Mouse (Mus musculus) spleen, adult 2 months (tissue): ENCODE measurements around the gene 4933425L06Rik. TPM values are rescaled to one million over a fixed set of nuclear protein-coding genes. Genes with fewer than 3 reads are reported as not detected.

Experiments
- DNase-seq, 2 experiments: peaks; one replicate each; pipeline versions ENCODE4 v3.0.0 to v3.0.0-alpha.2; 2012 to 2021; ENCODE audit warnings: low spot score in 2 of 2, low read depth in 1 of 2
- H3K27ac ChIP-seq: fragments of 200-500 bp; 2 replicates; pipeline ENCODE4 v1.5.1; 2012; ENCODE audit warnings: low read length, inconsistent platforms; ENCODE audit not compliant: insufficient read depth
- H3K27me3 ChIP-seq: fragments of 200-500 bp; 2 replicates; pipeline ENCODE4 v1.6.1; 2012; ENCODE audit warnings: mild to moderate bottlenecking, moderate library complexity, low read length, inconsistent platforms; ENCODE audit not compliant: control insufficient read depth, insufficient read depth
- H3K36me3 ChIP-seq: fragments of 200-500 bp; 2 replicates; pipeline ENCODE4 v1.6.1; 2012; ENCODE audit warnings: mild to moderate bottlenecking, low read length, inconsistent platforms; ENCODE audit not compliant: control insufficient read depth, insufficient read depth
- H3K4me1 ChIP-seq: fragments of 200-500 bp; 2 replicates; pipeline ENCODE4 v1.6.1; 2011; ENCODE audit warnings: inconsistent platforms; ENCODE audit not compliant: control insufficient read depth, insufficient read depth, insufficient read length
- H3K4me3 ChIP-seq: fragments of 200-500 bp; 2 replicates; pipeline ENCODE4 v1.5.1; 2011; ENCODE audit warnings: mild to moderate bottlenecking, inconsistent platforms; ENCODE audit not compliant: insufficient read depth, insufficient read length; ENCODE audit errors: extremely low read depth
- CTCF ChIP-seq: fragments of 200-500 bp; IDR thresholded peaks from 2 replicates; pipeline ENCODE4 v1.5.1; 2011; ENCODE audit warnings: mild to moderate bottlenecking, inconsistent platforms; ENCODE audit not compliant: insufficient read depth, insufficient read length, insufficient replicate concordance; ENCODE audit errors: extremely low read depth
- POLR2A ChIP-seq: fragments of 200-500 bp; IDR thresholded peaks from 2 replicates; pipeline ENCODE4 v1.6.1; 2011; ENCODE audit warnings: low read depth, low read length, inconsistent platforms
- WGBS: fragments of 180-500 bp; shearing (Covaris S2); methylation state at CpG from one replicate; pipeline ENCODE4 v1.1.7; 2018; 5-methylcytosine and 5-hydroxymethylcytosine counted together
- polyA plus RNA-seq: library from polyadenylated mRNA; depleted of rRNA; stranded (reverse); fragments of >200 nt; gene quantifications from 2 replicates; pipeline ENCODE4 v1.2.3, GENCODE M21; 2012

4933425L06Rik gene
- polyA plus RNA-seq, 1 experiment: not detected

DNA sequence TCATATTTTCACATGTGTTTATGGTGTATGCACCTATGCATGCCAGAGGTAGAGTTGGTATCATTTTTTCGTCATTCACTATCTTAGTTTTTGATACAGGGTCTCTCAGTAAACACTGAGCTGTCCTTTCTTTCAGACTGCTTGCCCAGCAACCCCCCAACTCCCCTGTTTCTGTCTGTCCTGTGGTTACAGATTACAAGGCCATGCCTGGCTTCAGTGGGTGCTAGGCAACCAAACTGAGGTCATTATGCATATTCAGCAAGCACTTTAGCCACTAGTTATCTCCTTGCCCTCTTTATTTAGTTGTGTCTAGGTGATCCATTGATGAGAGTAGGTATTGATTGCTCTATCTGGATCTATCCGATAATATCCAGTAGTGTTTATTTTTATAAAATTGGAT lies 14.4 kb downstream of the 4933425L06Rik start:
- 89% methylated on average over 2 of the region's 2 CpGs for WGBS
- no peak overlapping the region for H3K4me3 ChIP-seq
- no peak for DNase-seq
- no peaks in the 10 kb centered on the region for H3K36me3 ChIP-seq
- H3K27me3 ChIP-seq: no peaks in the 10 kb centered on the region
- H3K4me1 ChIP-seq: no peaks in the 10 kb centered on the region
- TF ChIP-seq POLR2A (no peak), CTCF (no peak)
- no peak overlapping the region for H3K27ac ChIP-seq

DNA sequence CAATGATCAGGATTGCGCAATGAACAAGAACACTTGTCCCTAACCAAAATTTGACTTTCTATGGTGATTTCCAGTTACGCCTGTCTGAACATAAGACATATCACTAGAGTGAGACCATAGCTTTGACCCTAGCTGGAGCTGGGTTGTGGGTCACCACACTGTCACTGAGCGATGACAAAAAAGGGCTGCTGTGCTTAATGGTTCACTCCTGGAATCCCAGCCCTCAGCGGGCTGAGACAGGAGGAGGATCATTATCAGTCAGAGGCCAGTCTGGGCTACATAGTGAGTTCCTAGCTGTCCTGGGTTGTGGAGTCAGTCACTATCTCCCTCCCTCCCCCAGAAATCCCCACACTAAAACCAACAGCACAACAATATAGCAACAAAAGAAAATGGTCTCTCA lies 18.8 kb downstream of the 4933425L06Rik start:
- H3K4me1 ChIP-seq: no peaks in the 10 kb centered on the region
- DNase-seq: no peak
- no peak overlapping the region for H3K4me3 ChIP-seq
- no peaks in the 10 kb centered on the region for H3K27me3 ChIP-seq
- WGBS: 96% methylated on average over 4 of the region's 4 CpGs
- TF ChIP-seq POLR2A (no peak), CTCF (no peak)
- no peaks in the 10 kb centered on the region for H3K36me3 ChIP-seq
- H3K27ac ChIP-seq: no peak overlapping the region

DNA sequence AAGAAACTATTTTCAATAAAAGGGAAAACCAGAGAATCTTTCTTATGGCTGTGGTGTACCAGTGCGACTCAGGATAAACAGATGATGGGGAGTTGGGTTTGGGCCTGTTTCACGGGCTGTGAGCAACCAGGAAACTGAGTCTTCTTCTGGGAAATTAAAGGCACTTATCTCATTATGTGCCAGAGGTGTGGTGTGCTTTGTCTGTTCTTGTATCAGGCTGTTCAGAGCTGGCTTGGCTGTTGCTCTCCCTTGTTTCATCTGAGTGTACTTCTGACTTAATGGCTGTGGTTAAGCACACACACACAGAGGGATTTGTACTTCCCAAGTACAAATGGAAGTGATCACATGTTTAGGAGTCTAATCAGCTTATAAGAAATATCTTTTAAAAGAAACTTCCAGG lies 22.5 kb downstream of the 4933425L06Rik start:
- Histone ChIP-seq H3K4me1 (no peaks in the 10 kb centered on the region), H3K4me3 (no peak overlapping the region), H3K27ac (no peak overlapping the region), H3K27me3 (no peaks in the 10 kb centered on the region), H3K36me3 (no peaks in the 10 kb centered on the region)
- no peak for DNase-seq
- WGBS: 82% methylated on average over 2 of the region's 2 CpGs
- TF ChIP-seq CTCF: no peak
- no peak for TF ChIP-seq POLR2A

DNA sequence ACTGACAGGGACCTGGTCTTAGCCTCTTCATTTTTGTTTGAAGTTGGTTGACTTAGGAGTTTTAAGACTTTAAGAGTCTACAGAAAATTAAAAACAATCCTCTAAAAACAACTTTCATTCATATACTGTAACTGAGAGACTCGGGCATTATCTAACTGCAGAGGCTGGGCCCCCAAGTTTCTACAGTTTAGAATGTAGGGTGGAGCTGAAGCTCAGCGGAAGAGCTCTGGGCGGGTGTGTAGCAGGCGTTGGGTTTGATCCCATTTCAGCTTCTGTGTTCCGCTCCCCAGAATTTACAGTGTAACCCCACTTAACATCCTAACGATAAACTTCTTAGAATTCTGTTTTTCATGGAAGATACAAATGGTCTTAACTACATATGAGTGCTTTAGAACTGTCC lies 29.7 kb downstream of the 4933425L06Rik start:
- TF ChIP-seq CTCF (no peak), POLR2A (no peak)
- WGBS: 91% methylated on average over 6 of the region's 6 CpGs
- no peak for DNase-seq
- Histone ChIP-seq H3K27me3 (no peaks in the 10 kb centered on the region), H3K36me3 (no peaks in the 10 kb centered on the region), H3K4me1 (no peaks in the 10 kb centered on the region), H3K27ac (no peak overlapping the region), H3K4me3 (no peak overlapping the region; the same call in 1 of the 2 replicates)

DNA sequence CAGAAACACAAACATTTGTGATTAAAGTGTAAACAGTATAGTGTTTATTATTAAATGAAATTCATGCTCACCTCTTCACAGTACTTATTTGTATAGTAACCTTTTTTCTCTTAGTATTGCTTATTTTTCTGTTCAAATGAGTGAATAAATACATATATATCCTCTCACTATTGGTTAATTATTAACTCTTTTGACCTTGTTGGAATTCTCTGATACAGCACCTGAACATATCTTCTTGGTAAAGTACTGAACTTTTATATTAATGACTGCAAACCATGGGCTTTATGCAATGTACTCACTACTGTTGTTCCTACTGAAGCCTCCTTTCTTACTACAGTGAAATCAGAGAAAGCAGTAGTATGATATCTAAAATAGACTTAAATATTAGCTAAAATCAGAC lies 39.7 kb downstream of the 4933425L06Rik start:
- H3K27ac ChIP-seq: no peak overlapping the region
- no peak for TF ChIP-seq POLR2A
- no peak for TF ChIP-seq CTCF
- H3K36me3 ChIP-seq: no peaks in the 10 kb centered on the region
- H3K4me1 ChIP-seq: no peaks in the 10 kb centered on the region
- H3K4me3 ChIP-seq: no peak overlapping the region
- no peaks in the 10 kb centered on the region for H3K27me3 ChIP-seq
- no peak for DNase-seq

DNA sequence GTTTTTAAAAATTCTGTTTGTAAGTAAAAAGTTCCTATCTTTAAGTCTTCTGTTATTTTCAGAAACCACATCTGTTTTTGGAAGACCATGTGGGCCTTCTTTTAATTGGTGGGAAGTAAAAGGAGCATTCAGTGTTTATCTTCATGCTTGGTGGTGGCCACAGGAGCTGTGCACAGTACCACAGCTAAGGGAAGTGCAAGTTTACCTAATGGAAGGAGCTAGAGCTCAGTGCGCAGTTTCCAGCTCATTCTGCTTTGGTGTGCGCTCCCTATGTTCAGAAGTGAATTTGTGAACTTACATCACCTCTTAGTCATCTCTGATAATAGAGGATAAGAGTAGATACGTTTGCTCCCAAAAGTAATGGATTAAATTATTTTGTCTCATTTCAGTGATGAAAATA lies 40.2 kb downstream of the 4933425L06Rik start:
- no peak overlapping the region for H3K4me3 ChIP-seq
- no peaks in the 10 kb centered on the region for H3K4me1 ChIP-seq
- H3K27me3 ChIP-seq: no peaks in the 10 kb centered on the region
- 88% methylated on average over 3 of the region's 3 CpGs for WGBS
- no peak for TF ChIP-seq POLR2A
- no peak for TF ChIP-seq CTCF
- H3K36me3 ChIP-seq: no peaks in the 10 kb centered on the region
- no peak overlapping the region for H3K27ac ChIP-seq
- no peak for DNase-seq

DNA sequence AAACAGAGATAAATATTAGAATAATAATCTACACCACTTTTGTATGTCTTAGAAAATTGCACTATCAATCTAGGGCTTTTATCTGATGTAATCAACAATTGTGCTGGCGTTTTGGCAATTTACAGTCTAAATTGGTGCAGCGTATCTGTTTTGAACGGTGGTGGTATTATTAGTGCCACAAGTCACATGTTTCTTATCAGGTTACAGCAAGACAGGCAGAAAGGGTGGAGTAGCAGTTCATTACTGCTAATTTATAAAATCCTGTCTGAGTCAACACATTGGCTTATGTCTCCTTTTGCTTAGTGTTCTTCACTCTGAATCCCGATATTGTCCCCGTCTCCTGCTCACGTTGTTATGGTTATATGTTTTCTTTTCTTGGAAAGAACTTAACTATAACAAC lies 48.2 kb downstream of the 4933425L06Rik start:
- no peak for TF ChIP-seq POLR2A
- no peak for TF ChIP-seq CTCF
- no peak overlapping the region for H3K27ac ChIP-seq
- no peaks in the 10 kb centered on the region for H3K27me3 ChIP-seq
- no peak for DNase-seq
- no peak overlapping the region for H3K4me3 ChIP-seq
- H3K36me3 ChIP-seq: no peaks in the 10 kb centered on the region
- 84% methylated on average over 6 of the region's 6 CpGs for WGBS
- H3K4me1 ChIP-seq: no peaks in the 10 kb centered on the region

DNA sequence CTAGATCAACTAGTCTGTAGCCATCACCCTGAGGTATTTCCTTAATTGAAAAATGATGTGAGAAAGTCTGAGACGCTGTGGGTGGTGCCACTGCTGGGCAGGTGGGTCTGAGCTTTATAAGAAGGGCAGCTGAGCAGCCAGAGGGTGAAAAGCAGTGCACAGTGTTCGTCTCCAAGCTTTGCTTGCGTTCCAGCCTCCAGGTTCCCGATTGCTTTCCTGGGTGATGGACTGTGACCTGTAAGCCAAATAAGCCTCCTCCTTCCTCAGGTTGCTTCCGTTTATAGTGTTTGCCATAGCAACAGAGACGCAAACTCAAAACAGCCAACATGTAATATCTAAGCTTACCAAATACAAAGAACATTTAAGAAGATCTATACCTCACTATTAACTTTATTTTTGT lies 50.4 kb downstream of the 4933425L06Rik start:
- no peaks in the 10 kb centered on the region for H3K27me3 ChIP-seq
- 88% methylated on average over 6 of the region's 6 CpGs for WGBS
- TF ChIP-seq POLR2A (no peak), CTCF (no peak)
- no peaks in the 10 kb centered on the region for H3K36me3 ChIP-seq
- no peaks in the 10 kb centered on the region for H3K4me1 ChIP-seq
- DNase-seq: no peak
- no peak overlapping the region for H3K27ac ChIP-seq
- no peak overlapping the region for H3K4me3 ChIP-seq
